Mouse (Mus musculus) embryo, embryonic 9.5 days (tissue): Measurements from ENCODE around the gene Pnkd.
A peak's percentile ranks its signal among the peaks of the same experiment; 100 is the strongest.
"Not testable (repeated sequence)": the region's sequence is repeated elsewhere in the genome, so short reads cannot be mapped to it uniquely, and the experiment has no call there.

ENCODE experiments used
- DNase-seq: peaks from one replicate; pipeline ENCODE4 v3.0.0-alpha.2; 2017; ENCODE audit errors: extremely low spot score

Gene Pnkd

DNA sequence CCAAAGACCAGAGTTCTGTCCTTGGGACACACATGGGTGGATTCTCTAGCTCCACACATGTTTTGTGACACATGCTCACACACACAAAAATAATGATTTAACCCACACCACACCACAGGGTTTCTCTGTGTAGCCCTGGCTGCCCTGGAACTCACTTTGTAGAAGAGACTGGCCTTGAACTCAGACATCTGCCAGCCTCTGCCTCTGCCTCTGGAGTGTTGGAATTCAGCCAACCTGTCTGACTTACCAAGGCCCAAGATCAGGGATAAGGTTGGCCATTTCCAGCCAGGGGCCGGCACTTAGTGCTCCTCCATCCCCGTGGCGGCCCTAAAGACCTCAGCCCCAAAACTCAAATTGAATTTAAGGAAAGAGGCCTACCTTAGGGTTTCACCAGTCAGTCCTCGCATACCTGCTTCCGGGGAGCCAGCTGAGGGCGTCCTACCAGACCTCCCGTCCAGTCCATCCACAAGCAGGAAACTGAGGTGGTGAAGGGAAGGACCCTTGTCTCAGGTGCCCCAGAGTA is 103.7 kb downstream of the Pnkd start:
- no peak for DNase-seq

- peak; percentile 38 for DNase-seq
Observed at GRCm38 (mm10) chr1:74389831-74390286, 105.1 kb downstream of the Pnkd start.

- peak; percentile 68 for DNase-seq
Observed at GRCm38 (mm10) chr1:74390287-74390906, 105.7 kb downstream of the Pnkd start.

DNA sequence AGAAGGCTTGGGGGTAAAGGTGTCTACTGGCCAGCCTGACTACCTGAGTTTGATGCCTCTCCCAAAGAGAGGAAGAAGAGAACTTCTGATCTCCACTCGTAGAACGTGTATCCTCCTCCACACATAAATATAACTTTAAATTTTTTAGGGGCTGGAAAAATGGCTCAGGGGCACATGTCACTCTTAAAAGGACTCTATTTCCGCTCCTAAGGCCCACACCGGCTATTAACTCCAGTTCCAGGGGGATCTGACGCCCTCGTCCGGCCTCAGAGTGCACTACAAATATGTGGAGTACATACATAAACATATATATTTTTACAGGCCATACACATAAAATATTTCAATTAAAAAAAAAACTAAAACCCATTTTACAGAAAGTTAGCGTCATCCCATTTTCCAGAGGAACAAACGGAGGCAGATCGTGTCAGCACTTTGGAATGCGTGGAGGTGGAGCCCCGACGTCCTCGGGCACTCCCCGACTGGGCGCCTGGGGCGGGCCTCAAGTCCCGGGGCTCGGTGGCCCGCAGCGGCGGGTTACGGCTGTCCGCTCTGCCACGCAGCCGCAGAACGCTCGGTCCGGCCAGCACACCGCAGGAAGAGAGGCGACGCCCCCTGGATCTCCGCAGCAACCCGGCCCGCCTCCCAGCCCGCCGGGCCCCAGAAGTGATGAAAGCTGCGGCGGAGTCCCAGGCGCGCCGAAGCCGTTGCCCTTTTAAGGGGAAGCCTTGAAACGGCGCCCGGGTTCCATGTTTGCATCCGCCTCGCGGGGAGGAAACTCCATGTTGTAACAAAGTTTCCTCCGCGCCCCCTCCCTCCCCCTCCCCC is 106.4 kb downstream of the Pnkd start, which contains the start of gene Ctdsp1:
Ctdsp1 (plus strand) TSS at position 586 of the 825 bp plus-strand sequence.
- peak; percentile 95 for DNase-seq

DNA sequence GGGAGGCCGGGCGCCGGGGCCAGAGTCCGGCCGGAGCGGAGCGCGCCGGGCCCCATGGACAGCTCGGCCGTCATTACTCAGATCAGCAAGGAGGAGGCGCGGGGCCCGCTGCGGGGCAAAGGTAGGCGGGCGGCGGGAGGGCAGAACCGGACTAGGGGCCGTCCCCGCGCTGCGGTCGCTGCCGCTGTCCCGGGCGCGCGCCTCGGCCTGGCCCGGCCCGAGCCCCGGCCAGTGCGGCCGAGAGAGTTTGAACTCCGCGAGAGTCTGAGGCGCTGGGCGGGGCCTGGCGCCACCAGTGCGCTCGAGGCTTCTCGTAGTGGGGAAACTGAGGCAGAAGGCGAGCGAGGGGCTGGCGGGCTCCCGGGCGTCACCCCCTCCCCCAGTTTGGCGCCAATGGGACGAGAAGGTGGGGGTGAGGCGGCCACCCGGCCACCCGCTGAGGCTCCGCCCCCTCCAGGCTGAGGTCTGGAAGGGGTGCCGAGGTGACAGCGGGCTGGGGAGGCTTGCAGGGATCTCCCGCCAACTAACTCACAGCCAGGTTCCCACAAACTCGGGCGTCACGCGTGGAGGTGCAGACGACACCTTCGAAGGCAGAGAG is 107.2 kb downstream of the Pnkd start:
- peak; percentile 74 for DNase-seq

GRCm38 (mm10) chr1:74392446-74392994 is 107.8 kb downstream of the Pnkd start:
- peak; percentile 53 for DNase-seq

- no peak for DNase-seq
Observed at GRCm38 (mm10) chr1:74393010-74393409, 108.3 kb downstream of the Pnkd start.

- DNase-seq = no peak
Observed at GRCm38 (mm10) chr1:74393697-74394096, 109.0 kb downstream of the Pnkd start.

DNA sequence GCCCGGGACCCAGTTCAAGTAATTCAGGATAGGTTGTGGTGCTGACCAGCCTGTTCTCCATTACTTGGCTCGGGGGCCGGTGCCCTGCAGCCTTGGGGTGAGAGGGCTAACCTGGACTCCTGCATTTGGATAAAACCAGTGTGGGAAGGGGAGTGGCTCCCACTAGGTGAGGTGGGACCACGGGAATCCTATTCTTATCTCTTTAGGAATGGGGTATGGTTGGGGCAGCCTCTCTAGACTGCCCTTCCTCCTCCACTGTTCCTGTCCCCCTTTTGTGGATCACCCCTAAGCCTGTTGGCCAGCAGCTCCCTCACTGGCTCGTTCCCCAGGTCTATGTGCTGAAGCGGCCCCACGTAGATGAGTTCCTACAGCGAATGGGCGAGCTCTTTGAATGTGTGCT is 109.6 kb downstream of the Pnkd start:
- no peak for DNase-seq

DNA sequence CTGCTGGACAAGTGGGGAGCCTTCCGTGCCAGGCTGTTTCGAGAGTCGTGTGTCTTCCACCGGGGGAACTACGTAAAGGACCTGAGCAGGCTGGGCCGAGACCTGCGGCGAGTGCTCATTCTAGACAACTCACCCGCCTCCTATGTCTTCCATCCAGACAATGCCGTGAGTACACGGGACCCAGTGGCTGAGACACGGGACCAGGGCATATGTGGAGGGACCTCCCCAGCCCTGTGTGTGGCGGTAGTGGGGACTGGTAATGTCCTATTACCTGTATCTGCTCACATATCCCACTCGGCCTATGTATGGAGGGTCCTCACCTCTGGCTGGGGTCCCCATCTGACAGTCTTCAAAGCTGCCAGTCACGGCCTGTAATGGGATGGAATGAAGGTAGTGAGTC is 110.1 kb downstream of the Pnkd start:
- no peak for DNase-seq

DNA sequence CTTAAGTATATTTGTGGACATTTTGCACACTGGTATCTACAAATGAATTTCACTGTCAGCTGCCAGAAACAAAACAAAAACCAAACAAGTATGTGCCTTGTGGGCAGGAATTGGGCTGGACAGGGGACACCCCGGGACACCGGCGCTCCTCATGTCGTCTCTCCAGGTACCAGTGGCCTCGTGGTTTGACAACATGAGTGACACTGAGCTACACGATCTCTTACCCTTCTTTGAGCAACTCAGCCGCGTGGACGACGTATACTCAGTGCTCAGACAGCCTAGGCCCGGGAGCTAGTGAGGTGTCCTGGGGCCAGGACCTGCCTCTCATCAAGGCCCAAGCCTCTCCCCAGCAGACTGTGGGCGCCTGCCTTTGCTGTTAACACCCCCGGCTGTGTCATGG is 110.6 kb downstream of the Pnkd start:
- no peak for DNase-seq

DNA sequence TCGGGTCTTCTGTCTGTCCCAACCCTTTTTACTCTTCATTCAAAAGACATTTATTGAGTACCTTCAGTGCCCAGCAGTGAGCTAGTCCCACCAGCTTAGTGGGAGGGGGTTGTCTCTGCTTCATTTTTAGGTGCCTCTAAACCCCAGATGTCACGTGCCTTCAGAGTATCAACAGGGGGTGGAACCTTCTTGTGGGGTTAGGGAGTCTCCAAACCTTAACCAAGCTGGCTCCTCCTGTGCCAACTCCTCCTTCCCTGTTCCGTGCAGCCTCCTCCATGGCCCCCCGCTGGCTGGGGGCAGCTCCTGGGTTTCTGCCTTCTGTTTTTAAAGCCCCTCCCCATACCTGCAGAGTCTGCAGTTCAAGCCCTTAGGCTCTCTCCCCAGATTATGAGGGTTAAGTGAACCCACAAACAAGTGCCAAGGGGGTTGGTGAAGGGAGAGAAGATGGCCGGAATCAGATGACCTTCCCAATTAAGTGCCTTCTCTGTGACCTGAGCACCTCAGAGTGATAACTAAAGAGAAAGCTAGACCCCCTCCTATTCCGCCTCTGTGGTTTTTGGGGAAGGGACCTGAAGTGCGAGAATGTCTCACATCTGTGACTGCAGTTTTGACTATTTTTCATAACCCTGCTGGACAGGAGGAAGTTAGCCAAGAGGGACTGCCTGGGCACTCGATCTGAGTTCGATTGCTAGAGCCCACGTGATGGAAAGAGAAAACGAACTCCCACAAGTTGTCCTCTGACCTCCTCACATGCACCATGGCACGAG is 111.9 kb downstream of the Pnkd start:
- not testable (repeated sequence) for DNase-seq

- DNase-seq = peak; percentile 99
Observed at GRCm38 (mm10) chr1:74397268-74397918, 112.7 kb downstream of the Pnkd start.

- peak; percentile 78 for DNase-seq
Observed at GRCm38 (mm10) chr1:74397919-74398451, 113.3 kb downstream of the Pnkd start.

- DNase-seq = no peak
Observed at GRCm38 (mm10) chr1:74400531-74400930, 115.8 kb downstream of the Pnkd start.

DNA sequence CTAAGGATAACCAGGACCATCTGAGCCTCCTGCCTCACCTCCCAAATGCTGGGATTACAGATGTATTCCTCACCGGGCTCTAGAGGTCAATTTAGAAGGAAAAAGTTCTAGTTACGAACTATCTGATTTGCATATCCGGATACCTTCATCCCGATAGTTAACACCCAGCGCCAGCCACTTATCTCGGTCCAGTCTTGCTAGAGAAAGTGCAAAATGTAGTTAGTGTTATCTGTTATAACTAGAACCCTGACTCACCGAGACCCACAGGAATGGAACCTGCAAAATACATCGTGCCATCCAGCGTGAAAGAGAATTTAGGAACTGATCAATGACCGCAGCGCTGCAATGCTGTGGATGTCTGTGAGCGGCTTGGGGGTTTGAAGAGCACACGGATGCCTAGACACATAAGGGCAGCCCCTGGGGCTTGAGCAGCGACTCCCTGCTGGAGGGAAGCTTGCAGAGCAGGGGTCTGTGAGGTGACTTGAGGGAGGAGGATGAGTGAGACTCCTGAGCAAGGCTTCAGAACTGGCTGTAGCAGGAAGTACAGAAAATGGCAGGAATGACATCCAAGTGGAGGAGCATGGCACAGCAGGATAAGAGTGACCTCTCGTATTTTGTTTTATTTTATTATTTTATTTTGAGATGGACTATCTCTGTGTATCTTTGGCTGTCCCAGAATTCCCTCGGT is 116.4 kb downstream of the Pnkd start:
- DNase-seq = no peak
